Mouse (Mus musculus) monocyte, adult 2 months (primary cell): ENCODE results near the gene Myrf.
A peak's percentile ranks its signal among the peaks of the same experiment; 100 is the strongest.

ENCODE experiments used
- DNase-seq, 2 experiments: peaks; one replicate each; pipeline ENCODE4 v3.0.0; 2022; ENCODE audit warnings: low spot score in 2 of 2, low read depth in 1 of 2

The Myrf gene

DNA sequence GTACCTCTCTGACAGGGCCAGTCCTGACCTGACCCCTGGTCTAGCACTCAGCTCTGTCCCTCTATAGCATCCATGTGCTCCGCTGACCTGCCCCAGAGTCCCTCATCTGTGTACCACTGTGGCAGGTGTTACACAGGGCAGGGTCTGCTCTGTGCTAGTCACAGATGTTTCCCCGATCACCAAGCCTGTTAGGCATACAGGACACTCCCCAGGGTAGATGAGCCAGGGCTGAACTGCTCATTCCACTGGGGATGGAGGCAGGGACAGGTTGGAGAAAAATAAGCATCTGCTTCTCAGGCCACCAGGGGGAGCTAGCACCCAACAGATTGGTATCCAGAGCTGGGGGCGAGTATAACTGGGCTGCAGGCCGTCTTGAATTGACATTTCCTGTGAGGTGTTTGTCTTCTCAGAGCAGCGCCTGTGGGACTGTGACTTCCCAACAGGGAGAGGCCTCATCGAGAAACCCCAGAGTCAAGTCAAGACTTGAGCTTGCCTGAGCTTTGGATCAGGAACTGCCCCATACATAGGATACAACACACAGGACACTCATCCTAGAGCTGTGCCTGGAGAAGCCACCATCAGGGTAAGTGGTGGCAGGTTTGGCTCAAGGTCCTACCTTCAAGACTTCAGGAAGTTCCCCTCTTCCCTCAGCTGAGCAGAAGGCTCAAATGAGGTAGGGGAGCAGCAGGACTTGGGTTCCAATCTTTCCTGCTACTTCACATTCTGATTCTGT, 17.9 kb upstream of the Myrf start:
- peak in 1 of 2 experiments; percentile 55 for DNase-seq

DNA sequence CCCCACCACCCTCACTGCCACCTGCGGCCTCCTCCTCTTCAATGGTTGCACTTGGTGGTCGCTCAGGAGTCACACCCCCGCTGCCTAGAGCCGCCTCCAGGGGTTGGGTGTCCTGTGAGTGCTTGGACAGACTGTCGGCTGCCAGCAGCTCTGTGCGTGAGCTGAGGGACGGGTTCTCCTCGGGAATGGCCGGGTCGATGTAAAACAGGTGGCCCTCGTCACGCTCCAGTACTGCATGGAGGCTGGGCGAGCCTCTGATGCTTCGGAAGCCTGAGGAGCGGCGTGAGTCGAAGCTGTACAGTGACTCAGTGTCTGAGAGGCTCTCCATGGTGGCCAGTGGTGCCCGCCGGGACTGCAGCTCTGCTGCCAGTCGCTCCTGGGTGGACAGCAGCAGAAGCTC, 7.6 kb upstream of the Myrf start:
- no peak for DNase-seq

DNA sequence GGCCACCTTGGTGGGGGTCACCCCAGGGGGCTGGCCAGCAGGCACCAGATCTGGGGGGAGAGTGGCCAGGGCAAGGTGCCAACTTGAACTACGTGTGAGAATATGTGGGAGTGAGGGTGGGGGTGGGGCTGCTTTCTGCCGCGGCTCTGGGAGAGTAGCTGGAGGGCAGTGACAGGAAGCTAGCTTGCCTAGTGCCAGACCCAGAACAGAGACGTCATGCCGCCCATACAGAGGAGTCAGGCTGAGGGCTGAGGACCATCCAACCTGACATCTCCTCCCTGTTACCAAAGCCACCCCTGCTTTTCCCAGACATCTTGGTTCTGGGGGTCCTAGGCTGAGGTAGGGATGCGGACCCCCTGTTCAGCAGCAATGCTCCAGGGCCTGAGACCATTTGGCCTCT, 6.6 kb upstream of the Myrf start:
- DNase-seq: no peak

DNA sequence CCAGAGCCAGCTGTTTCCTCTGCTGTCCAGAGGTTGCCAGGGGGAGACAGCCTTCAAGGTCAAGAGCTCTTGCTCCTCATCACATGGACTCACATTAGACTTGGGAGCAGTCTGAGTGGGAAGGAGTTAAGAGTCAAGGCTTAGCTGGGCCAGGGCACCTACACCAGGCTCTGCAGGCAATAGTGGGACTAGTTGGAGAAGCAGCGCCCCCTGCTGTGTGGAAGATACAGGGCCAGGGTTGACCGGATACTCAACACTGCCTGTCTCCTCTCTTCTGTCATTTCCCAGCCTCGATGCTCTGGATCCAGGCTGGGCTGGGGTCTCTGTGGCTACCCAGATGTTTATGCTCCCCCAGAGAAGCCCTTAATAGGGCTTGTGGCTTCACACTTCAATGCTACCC, 3.6 kb upstream of the Myrf start:
- no peak for DNase-seq

DNA sequence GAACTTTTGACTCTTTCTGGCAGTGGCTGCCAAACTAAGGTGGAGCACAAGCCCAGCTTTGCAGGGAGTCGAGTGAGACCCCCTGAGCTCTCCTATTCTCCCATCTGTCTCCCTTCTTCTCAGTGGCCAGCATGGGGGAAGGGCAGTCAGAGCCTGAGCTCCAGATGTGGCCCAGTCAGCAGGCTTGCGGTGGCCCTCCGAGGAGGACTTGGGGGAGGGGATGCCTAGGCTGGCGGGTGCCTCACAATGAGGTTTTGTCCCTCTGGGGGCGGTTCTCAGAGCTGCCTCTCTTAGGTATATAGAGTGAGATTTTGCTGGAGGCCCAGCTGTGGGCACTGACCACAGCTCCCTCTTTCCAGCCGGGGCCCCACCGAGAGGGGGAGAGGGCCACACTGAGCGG, 2.4 kb upstream of the Myrf start:
- DNase-seq: no peak

DNA sequence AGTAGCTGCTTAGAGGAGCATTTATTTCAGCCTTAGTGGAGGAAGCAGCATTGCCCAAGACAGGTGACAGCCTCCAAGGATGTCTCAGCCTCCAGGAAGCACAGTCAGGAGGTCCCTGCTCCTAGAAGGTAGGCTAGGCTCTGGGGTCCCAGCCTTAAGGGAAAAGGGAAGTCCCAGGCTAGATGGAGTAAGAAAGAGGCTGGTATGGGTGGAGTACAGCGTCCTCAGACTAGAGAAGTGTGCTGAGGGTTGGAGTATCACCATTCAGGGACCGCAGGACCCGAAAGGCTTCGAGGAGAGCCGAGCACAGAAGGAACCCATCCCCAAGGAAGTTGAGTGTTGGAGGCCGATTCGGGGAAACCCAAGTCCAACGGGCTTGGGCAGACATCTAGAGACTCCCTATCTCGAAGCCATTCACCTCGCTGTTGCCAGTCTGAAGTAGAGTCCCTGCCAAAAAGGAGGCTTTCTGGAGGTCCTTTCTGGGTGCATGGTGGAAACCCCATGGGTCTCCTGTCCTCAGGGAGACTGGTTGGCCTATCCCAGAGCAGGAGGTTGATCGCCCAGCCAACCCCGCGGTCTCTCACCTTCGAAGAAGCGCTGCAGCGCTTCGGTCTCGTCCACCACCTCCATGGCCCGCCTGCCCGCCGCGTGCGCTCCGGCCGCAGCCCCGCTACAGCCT, 434 bp downstream of the Myrf start:
- no peak for DNase-seq

DNA sequence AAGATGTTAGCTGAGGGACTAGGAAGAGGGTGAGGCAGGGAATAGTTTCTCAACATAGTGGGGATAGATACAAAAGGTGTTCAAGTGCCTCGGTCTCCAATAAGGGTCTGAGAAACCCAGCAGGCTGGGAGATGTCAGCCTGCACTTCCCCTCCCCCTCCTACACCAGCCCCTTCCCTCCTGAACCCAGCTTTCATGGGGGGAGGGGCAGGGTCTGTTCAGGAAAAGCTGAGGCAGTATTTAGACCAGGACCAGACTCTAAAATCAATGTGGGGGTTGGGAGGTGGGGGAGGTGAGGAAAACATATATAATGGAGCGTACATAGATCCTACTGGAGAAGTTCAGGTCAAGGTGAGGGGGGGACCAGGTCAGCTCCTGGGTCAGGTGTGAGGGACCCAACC, 1.1 kb downstream of the Myrf start:
- no peak for DNase-seq

DNA sequence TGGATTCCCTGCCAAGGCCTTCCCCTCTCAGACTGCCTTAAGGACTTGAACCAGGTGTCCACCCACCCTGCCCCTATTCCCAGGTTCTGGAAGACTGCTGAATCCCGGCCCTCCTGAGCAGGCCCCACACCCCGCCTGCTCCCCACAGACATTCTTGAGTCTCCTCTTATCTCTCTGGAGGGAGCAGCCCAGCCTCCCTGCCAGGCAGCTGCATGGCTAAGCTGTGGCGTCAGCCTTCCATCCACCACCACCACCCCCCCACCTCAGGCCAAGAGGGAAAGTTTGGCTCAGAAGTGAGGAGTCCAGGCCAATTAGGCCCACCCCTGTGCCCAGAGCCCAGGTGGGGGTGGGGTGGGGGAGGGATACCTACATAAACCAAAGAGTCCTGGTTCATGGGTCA, 2.1 kb downstream of the Myrf start:
- no peak for DNase-seq

DNA sequence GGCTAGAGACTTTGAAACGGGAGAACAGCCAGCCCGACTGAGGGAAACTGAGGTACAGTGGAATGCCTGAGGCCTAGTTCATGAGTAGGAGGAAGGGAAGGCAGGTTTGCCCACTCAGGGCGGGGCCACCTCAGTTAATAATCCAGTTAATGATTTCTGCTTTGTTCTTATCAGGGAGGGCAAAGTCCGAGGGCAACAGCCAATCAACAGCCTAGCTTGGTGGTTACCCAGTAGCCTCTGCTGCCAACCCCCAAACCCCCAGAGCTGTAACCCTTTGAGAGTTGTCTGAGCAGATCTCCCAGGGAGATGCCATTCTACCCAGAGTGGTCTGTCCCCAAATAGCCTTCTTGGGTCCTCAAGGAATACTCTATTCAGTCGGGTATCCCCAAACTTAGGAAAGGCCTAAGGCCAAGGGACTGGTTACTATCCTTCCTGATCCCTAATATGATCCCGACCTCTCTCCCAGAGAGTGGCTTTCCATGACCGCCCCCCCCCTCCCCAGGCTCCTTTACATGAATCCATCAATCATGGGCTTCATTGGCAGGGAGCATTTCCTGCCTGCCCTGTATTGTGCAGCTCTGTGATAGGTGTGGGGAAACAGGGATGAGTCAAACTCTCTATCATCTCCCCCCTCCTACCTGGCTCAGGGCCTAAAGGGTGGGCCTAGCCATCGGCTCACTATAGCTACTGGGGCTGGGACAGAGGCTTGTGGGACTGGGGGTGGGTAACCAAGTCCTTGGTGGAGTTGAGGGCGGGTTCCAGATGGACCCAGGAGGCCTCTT, 4.6 kb downstream of the Myrf start:
- no peak for DNase-seq

DNA sequence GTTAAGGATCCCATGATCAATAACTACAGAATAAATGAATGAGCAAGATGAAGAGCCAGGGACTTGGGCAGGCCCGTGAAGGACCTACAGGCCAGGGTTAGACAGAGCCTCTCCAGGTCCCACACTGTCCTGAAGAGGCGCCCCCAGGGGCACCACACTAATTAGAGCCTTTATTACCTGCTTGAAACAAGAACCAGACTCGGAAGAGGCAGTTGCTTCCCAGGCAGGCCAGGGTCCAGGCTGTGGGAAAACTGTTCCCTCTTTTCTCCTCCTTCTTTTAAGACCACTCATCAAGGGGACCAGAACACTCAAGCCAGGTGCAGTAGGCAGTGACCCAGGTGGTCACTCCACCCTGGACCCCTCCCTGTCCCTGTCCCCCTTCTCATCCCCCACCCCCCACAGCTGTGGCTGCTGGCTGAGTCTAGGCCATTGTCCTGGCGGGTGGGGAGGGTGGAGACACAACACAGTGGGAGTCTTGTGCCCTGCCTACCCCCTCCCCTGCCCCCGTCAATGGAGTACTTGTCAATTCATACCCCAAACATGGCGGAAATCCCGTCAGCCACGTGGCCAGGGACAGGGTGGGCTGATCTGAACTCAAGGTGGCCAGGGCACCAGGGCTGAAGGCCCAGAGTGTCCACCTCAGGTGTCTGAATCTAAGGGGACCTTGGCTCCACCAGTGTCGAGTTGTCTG, 8.1 kb downstream of the Myrf start:
- DNase-seq: no peak

DNA sequence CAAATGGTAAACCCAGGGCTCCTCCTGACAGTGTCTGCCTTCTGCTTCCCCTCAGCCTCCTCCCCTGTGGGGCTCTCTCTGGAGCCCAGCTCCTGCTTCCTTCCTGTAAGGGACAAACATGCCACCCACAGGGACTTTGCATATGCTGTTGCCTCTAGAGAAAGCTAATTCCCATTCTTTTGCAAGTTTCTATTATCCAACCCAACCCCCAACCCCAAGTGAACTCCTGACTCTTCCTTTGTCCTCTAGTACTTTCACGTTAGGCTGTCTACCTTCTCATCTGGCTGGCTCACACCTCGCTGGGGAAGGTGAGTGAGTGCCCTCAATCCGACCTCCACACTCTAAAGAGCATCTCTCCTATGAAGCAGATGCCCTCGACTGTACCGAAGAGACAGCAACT, 8.7 kb downstream of the Myrf start:
- no peak for DNase-seq

DNA sequence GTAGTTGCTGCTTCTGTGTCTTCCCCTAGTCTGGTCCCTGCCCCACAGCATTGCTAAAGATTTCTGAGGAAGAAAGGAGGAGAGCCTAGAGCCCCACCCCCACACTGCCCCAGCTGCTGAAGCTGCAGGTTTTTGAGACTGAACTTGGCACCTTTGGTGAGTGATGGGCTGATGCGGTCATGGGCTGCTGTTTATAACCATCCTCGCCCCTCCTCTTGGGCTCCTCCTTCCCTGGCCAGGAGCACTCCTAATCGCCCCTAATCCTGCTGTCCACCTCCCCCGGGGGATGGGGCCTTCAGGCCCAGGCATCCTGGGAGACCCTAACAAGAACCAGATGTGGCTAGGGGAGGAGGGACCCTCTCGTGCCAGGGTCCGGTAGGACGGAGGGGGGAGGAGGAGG, 9.5 kb downstream of the Myrf start:
- DNase-seq: no peak

DNA sequence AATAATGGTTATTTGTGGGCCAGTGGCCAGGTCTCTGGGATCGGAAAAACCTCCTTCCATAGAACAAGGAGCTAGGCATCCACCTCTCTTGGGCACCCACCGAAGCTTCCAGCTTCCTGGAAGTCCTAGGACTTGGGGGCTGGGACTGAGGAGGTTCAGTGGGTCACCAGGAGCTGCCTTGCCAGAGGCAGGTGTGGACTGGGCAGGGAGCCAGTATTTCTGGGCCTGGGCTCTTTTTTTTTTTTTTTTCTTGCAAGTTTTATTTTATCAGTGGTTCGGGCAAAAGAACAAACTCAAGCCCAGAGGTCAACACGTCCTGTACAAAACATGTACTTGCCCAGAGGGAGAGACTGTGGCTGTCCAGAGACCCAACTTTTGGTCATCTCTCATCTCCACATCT, 14.8 kb downstream of the Myrf start:
- DNase-seq: no peak

DNA sequence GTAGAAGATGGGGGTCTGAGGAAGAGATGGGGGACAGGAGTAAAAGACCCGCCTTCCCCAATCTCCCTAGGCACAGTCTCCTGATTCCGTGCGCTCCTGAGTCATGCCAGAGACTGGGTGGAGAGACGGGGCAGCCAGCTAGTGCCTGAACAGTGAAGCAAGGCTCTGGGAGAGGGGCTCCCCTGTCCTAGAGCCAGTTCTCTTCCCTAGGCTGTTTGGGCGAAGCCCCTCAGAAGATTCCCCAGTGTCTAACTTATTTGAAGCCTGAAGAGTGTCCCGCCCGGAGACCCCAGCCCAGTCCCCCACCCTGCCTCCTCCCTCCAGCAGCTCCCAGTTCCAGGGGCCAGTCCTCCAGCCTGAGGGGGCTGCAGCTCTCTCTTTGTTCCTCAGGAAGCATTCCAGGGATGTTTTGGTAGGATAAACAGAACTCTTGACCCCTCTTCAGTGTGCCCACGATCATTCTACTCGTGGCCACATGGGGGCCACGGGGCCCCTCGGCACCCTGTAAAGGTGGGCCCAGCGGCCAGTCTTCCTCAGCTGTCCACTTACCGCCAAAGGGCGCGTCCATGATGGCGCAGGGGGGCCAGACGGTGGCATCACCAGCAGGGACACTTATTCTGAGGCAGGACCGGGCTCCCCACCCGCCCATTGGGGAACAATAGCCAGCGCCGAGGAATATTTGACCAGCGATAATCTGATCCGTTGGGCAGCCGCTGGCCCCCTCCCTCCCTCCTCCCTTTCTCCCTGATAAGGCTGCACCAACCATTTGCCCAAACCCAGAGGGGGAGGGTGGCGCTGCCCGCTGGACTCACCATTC, 15.7 kb downstream of the Myrf start:
- DNase-seq: no peak

DNA sequence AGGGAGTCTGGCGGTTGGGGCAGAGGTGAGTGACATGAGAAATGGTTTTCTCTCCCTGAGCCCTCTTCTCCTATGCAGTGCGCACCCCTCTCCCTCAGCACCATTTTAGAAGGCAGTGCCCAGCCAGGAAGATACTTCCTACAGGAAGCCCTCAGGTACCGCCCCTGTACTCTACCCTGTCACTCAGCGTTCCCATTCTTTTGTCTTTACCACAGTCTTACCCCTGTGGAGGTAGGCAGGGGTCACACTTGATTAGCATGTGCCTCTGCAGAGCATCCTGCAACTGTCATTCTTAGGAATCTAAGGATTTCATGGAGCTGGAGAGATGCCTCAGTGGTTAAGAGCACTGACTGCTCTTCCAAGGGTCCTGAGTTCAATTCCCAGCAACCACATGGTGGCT, 17.0 kb downstream of the Myrf start:
- no peak for DNase-seq

DNA sequence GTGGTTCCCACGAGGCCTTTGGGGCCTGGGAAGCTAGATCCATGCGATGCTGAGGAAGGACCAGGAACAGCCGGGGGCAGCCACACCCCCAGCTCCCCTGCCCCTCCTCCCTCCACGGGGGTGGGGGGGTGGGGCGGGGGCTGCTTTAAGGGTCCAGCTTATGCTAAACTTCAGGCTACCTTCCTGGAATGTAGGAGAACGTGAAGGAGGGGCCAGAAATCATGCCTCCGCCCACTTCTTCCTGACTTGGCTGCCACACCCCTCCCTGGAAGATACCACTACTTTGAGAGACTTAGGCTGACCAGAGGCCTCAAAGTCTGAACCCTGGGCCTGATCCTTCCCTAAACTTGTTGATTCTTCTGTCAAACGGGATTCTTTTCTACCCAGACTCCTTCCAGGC, 17.9 kb downstream of the Myrf start:
- no peak for DNase-seq

DNA sequence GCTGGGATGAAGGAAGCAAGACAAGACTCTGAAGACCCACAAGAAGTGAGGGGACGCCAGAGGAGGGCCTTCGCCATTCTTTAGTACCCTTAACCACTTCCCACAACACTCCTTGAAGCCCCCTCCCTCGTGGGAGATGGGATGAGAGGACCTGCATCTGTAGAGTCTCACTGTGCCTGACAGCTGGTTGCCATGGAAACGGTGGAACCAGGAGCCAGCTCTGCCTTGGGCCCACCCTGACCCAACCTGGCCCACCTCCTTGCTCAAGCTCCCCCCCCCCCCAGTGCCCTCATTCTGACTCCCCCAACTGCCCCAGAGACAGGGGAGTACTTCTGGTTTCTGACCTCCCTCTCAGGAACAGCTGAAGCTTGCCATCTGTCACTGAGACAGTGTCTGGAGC, 19.0 kb downstream of the Myrf start:
- DNase-seq: no peak

DNA sequence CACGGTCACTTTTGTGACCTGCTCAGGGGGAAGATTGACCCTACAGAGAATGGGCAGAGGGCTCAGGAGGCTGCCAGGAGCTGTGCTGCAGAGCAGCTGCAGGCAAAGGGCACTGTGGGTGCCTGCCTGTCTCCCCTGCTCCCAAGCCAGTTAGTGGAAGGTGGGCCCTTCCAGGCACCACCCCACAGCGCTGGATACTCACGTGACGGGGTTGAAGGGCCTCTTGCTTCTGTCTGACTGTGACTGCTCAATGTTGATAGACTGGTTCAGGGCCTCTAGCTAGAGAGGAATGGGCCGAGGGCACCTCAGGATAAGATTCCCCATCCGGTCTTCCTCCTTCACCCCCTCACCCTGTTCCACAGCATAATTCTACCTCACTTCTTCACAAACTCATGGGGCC, 21.0 kb downstream of the Myrf start:
- DNase-seq: no peak

DNA sequence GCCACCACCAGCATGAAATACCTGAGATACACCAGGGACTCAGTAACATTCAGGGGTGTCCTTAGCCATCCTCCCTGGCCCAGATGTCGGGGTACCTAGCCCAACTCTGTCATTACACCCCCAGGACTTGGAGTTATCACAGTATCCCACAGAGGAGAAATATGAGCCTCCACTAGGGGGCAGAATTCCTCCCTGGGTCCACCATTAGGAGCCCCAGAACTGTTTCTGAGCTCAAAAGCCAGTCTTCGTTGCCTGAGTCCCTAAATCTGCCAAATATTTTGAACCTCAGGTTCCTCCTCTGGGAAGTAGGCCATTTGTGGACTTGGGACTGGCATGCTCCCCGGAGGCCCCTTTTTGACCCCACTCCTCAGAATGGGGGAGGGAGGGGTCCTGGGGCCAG, 21.4 kb downstream of the Myrf start:
- no peak for DNase-seq

DNA sequence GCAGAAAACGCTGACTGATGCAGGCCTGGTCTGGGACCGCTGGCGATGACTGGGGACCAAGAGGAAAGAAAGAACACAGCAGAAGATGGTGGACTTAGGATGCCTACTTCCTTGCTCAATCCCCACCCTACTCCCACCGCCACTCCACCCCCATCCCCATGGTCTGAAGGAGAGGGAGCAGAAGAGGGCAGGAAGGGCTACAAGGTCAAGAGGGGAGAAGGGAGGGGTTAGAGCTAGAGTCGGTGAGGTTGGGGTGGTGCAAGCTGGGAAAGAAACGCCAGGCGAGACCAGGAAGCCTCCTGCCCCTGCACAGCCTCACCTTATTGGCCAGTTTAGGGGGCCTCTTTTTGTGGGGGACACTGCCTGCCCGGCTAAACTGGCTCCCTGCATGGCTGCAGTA, 24.4 kb downstream of the Myrf start:
- DNase-seq: no peak
